Mouse (Mus musculus) small intestine, adult 2 months (tissue): ENCODE measurements around the gene Stra6. TPM values are rescaled to one million over a fixed set of nuclear protein-coding genes. Genes with fewer than 3 reads are reported as not detected.

ENCODE experiments used
- H3K27ac ChIP-seq: fragments of 200-500 bp; 2 replicates; pipeline ENCODE4 v1.5.1; 2012; ENCODE audit warnings: low read depth, low read length, control low read depth, inconsistent platforms; ENCODE audit not compliant: insufficient read depth
- H3K27me3 ChIP-seq: fragments of 200-500 bp; 2 replicates; pipeline ENCODE4 v1.6.1; 2012; ENCODE audit warnings: mild to moderate bottlenecking, moderate library complexity, low read length, inconsistent platforms; ENCODE audit not compliant: control insufficient read depth, insufficient read depth
- H3K36me3 ChIP-seq: fragments of 200-500 bp; 2 replicates; pipeline ENCODE4 v1.6.1; 2012; ENCODE audit warnings: mild to moderate bottlenecking, low read length, control low read depth, inconsistent platforms; ENCODE audit not compliant: control insufficient read depth, insufficient read depth
- H3K4me1 ChIP-seq: fragments of 200-500 bp; 2 replicates; pipeline ENCODE4 v1.6.1; 2012; ENCODE audit warnings: low read length, inconsistent platforms, mixed read lengths; ENCODE audit not compliant: control insufficient read depth, insufficient read depth, insufficient read length
- H3K4me3 ChIP-seq: fragments of 200-500 bp; 2 replicates; pipeline ENCODE4 v1.5.1; 2012; ENCODE audit warnings: low read depth, mild to moderate bottlenecking, control low read depth, inconsistent platforms, low read length, moderate library complexity
- CTCF ChIP-seq: fragments of 200-500 bp; IDR thresholded peaks from 2 replicates; pipeline ENCODE4 v1.5.1; 2012; ENCODE audit warnings: low read depth, mild to moderate bottlenecking, control low read depth, inconsistent platforms, low read length, moderate library complexity, mixed read lengths; ENCODE audit not compliant: insufficient replicate concordance, insufficient read length; ENCODE audit errors: extremely low read depth
- POLR2A ChIP-seq: fragments of 200-500 bp; IDR thresholded peaks from 2 replicates; pipeline ENCODE4 v1.6.1; 2012; ENCODE audit warnings: low read depth, mild to moderate bottlenecking, control low read depth, inconsistent platforms, low read length, moderate library complexity
- WGBS: fragments of 180-500 bp; shearing (Covaris S2); methylation state at CpG from one replicate; pipeline ENCODE4 v1.1.7; 2018; 5-methylcytosine and 5-hydroxymethylcytosine counted together
- polyA plus RNA-seq: library from polyadenylated mRNA; depleted of rRNA; stranded (reverse); fragments of >200 nt; gene quantifications from 2 replicates; pipeline ENCODE4 v1.2.3, GENCODE M21; 2012; rRNA removed

Stra6 gene
- polyA plus RNA-seq, 1 experiment, result 1.7 TPM

GRCm38 (mm10) chr9:58199381-58200269 is 136.0 kb downstream of the Stra6 start:
- peaks cover 5% of the 10 kb centered on the region; the same call in 1 of the 2 replicates for H3K4me1 ChIP-seq
- no peak overlapping the region for H3K27ac ChIP-seq
- H3K36me3 ChIP-seq, result no peaks in the 10 kb centered on the region
- 3% methylated on average over 41 of the region's 41 CpGs for WGBS
- H3K27me3 ChIP-seq, result peaks cover 80% of the 10 kb centered on the region
- TF ChIP-seq CTCF, result no peak
- H3K4me3 ChIP-seq, result no peak overlapping the region

- Histone ChIP-seq H3K4me3 (no peak overlapping the region), H3K27me3 (peaks cover 79% of the 10 kb centered on the region), H3K4me1 (peaks cover 5% of the 10 kb centered on the region; the same call in 1 of the 2 replicates), H3K36me3 (no peaks in the 10 kb centered on the region), H3K27ac (no peak overlapping the region)
- TF ChIP-seq CTCF, result no peak
- TF ChIP-seq POLR2A, result no peak
- WGBS, result 16% methylated on average over 11 of the region's 11 CpGs
Measured at GRCm38 (mm10) chr9:58200270-58201090, 136.9 kb downstream of the Stra6 start.

GRCm38 (mm10) chr9:58201091-58201842 is 137.7 kb downstream of the Stra6 start:
- Histone ChIP-seq H3K4me1 (peaks cover 5% of the 10 kb centered on the region; the same call in 1 of the 2 replicates), H3K27ac (no peak overlapping the region), H3K27me3 (peaks cover 71% of the 10 kb centered on the region), H3K4me3 (no peak overlapping the region), H3K36me3 (no peaks in the 10 kb centered on the region)
- 4% methylated on average over 24 of the region's 24 CpGs for WGBS
- no peak for TF ChIP-seq POLR2A
- TF ChIP-seq CTCF, result no peak

GRCm38 (mm10) chr9:58201861-58202549 is 138.4 kb downstream of the Stra6 start:
- TF ChIP-seq CTCF (no peak), POLR2A (no peak)
- Histone ChIP-seq H3K36me3 (no peaks in the 10 kb centered on the region), H3K27me3 (peaks cover 64% of the 10 kb centered on the region), H3K4me3 (no peak overlapping the region), H3K4me1 (peaks cover 5% of the 10 kb centered on the region; the same call in 1 of the 2 replicates), H3K27ac (no peak overlapping the region)
- WGBS, result 4% methylated on average over 37 of the region's 37 CpGs

- Histone ChIP-seq H3K4me3 (no peak overlapping the region), H3K27ac (no peak overlapping the region), H3K4me1 (0 out of 2 replicates have a peak, but pooled peaks cover under 1% of the 10 kb centered on the region), H3K36me3 (no peaks in the 10 kb centered on the region), H3K27me3 (peaks cover 56% of the 10 kb centered on the region)
- no peak for TF ChIP-seq POLR2A
- no peak for TF ChIP-seq CTCF
- WGBS, result 9% methylated on average over 14 of the region's 14 CpGs
Measured at GRCm38 (mm10) chr9:58202676-58203453, 139.3 kb downstream of the Stra6 start.

Other genes with a start within 250 kb of the Stra6 start
- 5.8 and 13.6 TPM in 2 replicates for gene Arid3b, start 227.0 kb upstream of the Stra6 start, polyA plus RNA-seq
- gene Ubl7, start 152.8 kb upstream of the Stra6 start, polyA plus RNA-seq, result 62.4 and 146 TPM in 2 replicates
- gene Sema7a, start 123.7 kb upstream of the Stra6 start, polyA plus RNA-seq, result 12.9 and 52.6 TPM in 2 replicates
- gene Cyp11a1, start 57.4 kb upstream of the Stra6 start, polyA plus RNA-seq, result 0.19 and 0.27 TPM in 2 replicates
- gene Ccdc33, start 55.0 kb downstream of the Stra6 start, polyA plus RNA-seq, result not detected in 2 replicates
- 27.5 and 31.4 TPM in 2 replicates for gene Islr, start 140.5 kb downstream of the Stra6 start, polyA plus RNA-seq
- gene Islr2, start 140.5 kb downstream of the Stra6 start, polyA plus RNA-seq, result 0.91 and 1.3 TPM in 2 replicates
- 18.4 and 45.0 TPM in 2 replicates for gene Pml, start 186.0 kb downstream of the Stra6 start, polyA plus RNA-seq
- 9.9 and 21.3 TPM in 2 replicates for gene Stoml1, start 189.4 kb downstream of the Stra6 start, polyA plus RNA-seq
- 15.6 and 26.7 TPM in 2 replicates for gene Loxl1, start 249.4 kb downstream of the Stra6 start, polyA plus RNA-seq